Mouse (Mus musculus) layer of hippocampus, adult 2 months (tissue): ENCODE measurements around the gene Capn1. TPM values are rescaled to one million over a fixed set of nuclear protein-coding genes. Genes with fewer than 3 reads are reported as not detected.

Experiments used
- DNase-seq, 2 experiments: peaks; one replicate each; pipeline ENCODE4 v3.0.0; 2022; ENCODE audit warnings: low spot score in 2 of 2
- H3K27ac ChIP-seq: fragments of 200-600 bp; 2 replicates; pipeline ENCODE4 v1.8.1; 2022
- H3K4me3 ChIP-seq: fragments of 200-600 bp; 2 replicates; pipeline ENCODE4 v1.8.1; 2022; ENCODE audit warnings: mild to moderate bottlenecking
- CTCF ChIP-seq: fragments of 200-600 bp; conservative IDR thresholded peaks from 2 replicates; pipeline ENCODE4 v1.8.1; 2022; ENCODE audit warnings: antibody characterized with exemption, mild to moderate bottlenecking, moderate library complexity
- total RNA-seq, 2 experiments: library from RNA; stranded (reverse); gene quantifications; 2 replicates each; pipeline ENCODE4 v1.2.3; 2021

The Capn1 gene
- total RNA-seq, 2 experiments from 2014 or later, result 28.2 to 29.9 TPM

DNA sequence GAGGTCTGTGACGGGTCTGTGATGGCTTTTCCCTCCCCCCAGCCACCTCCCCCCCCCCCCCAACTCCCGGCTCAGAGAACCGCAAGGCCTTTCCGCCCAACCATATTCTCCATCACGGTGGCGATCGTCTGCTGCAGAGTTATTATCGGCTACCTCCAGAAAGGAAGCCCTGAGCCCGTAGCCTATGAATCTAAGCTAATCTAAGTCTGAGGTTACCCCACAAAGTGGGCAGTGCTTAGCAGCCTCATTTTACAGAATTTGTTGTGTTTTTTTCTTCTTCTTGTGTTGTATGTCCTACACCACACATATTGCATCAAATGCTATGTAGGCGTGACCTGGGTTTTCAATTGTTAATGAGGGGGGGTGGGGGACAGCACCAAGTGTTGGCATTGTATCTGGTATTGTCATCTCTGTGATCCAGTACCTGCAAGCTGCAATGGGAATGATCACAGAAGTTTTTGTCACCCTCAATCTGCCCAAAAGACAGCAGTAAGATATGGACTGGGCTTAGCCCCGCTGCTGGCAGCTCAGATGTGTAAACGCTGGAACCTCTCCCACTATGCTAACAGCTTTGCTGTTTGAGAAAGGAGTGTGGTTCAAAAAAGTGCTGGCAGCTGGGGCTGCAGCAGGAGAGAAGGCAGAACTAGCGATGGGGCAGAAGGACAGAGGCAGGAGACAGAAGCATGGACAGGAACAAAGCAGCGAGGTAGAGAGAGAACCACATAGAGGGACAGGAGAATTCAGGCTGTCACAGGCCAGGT, 15.0 kb upstream of the Capn1 start:
- DNase-seq, result no peak
- H3K4me3 ChIP-seq, result no peak overlapping the region
- no peak overlapping the region for H3K27ac ChIP-seq
- TF ChIP-seq CTCF, result no peak

DNA sequence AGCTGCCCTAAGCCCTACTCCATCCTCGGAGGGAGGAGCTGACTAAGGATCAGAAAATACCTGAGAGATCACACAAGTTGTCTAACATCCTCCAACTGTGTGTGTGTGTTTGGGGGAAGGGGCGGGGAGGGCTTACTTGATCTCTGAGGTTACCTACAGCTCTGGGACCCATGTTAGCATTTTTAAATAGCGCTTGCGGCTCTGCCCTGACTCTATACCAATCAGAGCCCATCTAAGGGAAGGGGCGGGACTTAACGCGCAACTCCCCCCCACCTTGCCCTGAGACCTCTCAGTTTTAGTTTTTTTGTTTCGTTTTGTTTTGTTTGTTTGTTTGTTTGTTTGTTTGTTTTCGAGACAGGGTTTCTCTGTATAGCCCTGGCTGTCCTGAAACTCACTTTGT, 13.7 kb upstream of the Capn1 start:
- DNase-seq, result no peak
- TF ChIP-seq CTCF, result no peak
- H3K4me3 ChIP-seq, result no peak overlapping the region
- no peak overlapping the region for H3K27ac ChIP-seq

DNA sequence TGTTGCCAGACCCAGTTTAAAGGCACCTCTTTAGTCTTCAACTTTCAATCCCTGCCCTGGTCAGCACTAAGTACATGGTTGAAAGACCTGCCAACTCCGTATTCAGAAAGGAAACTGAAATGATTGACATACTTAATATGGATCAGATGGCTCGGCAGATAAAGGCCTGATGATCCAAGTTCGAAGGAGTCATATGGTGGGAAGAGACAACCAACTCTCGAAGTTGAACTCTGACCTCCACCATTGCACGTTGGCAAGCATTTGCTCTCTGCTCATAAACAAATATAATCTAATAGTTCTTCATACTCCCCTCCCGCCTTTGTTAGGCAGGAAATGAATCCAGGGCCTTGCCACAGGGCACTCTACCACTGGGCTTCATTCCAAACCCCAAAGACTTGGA, 13.3 kb upstream of the Capn1 start:
- Histone ChIP-seq H3K4me3 (no peak overlapping the region), H3K27ac (no peak overlapping the region)
- no peak for TF ChIP-seq CTCF
- no peak for DNase-seq

DNA sequence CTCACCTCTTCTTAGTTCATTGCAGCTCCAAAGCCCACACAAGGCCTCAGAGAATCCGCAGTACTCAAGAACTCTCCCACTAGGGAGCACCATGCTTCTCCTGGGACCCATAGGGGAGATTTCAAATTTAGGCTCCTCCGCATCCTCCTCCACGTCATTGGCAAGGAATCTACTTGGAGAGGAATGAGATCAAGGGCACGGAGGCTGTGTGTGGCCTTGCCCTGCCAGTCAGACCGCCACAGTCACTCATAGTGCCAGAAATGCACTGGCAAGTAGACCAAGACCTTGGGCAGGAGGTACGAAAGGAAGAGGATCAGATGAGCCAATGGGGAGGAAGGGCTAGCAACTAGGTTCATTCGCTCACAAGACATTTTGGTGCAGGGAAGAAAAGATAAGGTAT, 8.2 kb upstream of the Capn1 start:
- no peak for TF ChIP-seq CTCF
- Histone ChIP-seq H3K27ac (no peak overlapping the region), H3K4me3 (no peak overlapping the region)
- DNase-seq, result no peak

DNA sequence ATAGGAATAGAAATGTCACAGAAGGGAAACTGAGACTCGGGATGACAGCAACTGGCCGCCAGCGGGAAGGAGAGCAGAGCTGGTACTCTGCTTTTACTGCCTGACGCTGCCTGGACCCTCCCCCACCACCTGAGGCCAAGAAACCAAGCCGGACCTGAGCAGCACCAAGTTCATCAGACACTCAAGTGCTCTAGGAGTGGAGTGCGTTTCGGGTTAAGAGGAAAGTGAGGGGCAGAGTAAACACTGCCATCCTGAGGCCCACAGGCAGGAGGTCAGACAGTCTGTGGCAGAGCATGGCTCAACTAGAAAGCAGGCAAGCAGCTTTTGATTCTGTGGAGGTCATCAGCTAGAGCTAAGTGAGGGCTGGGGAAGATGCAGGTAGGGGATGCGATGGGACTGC, 7.4 kb upstream of the Capn1 start:
- no peak overlapping the region for H3K4me3 ChIP-seq
- TF ChIP-seq CTCF, result no peak
- H3K27ac ChIP-seq, result no peak overlapping the region
- DNase-seq, result no peak

DNA sequence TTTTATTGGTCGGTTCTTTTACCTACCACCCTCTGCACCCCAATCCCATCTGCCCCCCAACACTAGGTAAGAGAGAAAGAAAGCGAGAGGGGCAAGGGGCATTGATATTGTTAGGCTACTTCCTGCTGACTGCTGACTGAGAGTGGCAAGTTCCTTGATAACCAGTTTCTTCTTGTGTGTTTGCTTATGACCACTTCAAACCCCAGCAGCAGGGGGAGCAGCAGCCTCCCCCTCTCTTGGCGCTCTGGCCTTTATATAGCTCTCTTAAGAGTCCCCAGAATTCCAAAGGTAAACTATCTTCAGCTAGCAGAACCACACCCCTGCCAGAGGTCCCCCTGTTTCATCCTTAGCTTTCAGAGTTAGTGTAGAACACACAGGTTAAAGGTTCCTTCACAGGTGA, 4.6 kb upstream of the Capn1 start:
- no peak for DNase-seq
- TF ChIP-seq CTCF, result 0 out of 2 replicates have a peak, but pooled peaks have one; percentile 18
- H3K4me3 ChIP-seq, result no peak overlapping the region
- H3K27ac ChIP-seq, result no peak overlapping the region

DNA sequence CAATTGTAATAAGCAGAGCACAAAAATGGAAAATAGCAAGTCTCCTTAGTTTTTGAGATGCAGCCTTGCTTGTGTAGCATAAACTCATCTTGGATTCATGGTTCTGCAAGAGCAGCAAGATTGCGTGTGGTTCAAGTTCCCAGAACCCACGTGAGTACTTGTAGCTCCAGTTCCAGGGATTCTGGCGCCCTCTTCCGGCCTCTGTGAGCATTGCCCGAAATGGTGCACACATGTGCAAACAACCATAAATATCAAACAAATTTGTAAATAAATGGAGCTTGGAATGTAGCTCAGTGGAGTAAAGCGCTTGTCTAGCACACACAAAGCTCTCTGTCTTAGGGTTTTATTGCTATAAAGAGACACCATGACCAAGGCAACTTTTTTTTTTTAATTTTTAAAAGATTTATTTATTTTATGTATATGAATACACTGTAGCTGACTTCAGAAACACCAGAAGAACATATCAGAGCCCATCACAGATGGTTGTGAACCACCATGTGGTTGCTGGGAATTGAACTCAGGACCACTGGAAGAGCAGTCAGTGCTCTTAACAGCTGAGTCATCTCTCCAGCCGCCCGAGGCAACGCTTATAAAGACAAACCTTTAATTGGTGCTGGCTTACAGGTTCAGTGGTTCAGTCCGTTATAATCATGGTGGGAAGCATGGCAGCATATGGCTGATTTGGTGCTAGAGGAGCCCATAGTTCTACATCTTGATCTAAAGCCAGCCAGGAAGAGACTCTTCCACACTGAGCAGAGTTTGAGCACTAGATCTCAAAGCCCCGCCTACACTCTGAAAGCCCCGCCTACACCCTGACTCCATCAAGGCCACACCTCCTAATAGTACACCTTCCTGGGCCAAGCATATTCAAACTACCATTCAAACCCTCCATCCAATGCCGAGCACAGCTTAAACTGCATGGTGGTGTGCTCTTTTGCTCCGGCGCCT, 2.7 kb upstream of the Capn1 start:
- H3K4me3 ChIP-seq, result no peak overlapping the region
- DNase-seq, result peak; percentile 77 to 87
- TF ChIP-seq CTCF, result peak; percentile 98
- no peak overlapping the region for H3K27ac ChIP-seq

DNA sequence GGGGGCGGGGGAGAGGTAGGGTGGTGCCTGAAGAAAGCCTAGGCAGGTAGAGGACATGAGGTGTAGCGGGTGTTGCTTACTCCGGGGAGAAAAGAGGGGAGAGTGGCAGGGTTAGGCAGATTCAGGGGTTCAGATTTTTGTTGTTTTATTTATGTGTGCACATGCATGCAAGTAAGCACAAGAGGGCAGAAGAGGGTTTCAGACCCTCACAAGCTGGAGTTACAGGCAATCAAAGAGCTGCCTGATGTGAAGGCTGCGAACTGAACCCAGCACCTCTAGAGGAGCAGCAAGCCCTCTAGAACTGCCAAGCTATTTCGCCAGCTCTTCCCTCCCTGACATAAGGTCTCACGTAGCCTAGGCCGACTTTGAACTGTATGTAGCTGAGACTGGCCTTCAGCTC, 835 bp upstream of the Capn1 start:
- peak; percentile 65 for TF ChIP-seq CTCF
- Histone ChIP-seq H3K4me3 (peak overlapping the region; percentile 70), H3K27ac (peak overlapping the region; percentile 36; the same call in 1 of the 2 replicates)
- no peak for DNase-seq

DNA sequence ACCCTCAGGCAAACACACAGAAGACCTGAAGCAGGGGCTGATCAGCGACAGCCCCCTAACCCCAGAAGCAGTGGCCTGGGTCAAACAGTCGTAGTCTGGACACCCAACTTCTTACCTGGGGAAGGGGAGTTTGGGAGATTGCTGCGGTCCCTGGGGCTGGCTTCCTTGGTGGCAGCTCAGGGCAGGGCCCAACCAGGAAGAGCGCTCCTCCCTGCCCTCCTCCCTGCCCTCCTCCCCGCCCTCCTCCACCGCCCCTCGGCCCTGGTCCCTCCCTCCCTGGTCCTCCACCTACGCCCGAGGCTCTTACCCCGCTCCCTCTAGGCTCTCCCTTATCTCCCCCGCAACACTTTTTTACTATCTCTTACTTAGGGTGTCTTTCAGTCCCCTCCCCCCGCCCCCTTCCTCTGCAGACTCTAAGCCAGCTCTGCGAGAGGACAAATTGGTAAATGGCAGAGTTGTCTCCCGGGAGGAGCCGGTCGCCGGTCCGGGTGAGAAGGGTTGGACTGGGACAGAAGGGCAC, 646 bp downstream of the Capn1 start:
- H3K4me3 ChIP-seq, result peak overlapping the region; percentile 70
- peak overlapping the region; percentile 93 for H3K27ac ChIP-seq
- DNase-seq, result no peak
- TF ChIP-seq CTCF, result no peak

DNA sequence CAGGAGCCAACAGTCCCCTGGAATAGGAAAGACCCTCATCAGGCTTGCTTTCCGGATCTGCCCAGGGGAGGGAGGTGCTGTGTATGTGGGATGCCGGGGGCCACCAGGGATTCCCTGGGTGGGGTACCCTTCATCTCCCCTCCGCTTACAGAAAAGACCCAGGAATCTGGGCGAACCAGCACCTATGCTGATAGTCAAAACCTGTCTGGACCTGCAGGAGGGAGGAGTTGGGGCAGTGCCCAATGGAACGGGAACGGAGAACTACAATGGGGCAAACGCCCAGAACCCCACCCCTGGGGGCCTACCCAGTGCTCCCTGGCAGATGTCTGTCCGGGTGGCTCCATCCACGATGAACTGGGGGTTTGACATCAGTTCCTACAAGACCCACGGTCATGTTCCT, 2.0 kb downstream of the Capn1 start:
- Histone ChIP-seq H3K4me3 (no peak overlapping the region), H3K27ac (no peak overlapping the region)
- no peak for DNase-seq
- TF ChIP-seq CTCF, result no peak

DNA sequence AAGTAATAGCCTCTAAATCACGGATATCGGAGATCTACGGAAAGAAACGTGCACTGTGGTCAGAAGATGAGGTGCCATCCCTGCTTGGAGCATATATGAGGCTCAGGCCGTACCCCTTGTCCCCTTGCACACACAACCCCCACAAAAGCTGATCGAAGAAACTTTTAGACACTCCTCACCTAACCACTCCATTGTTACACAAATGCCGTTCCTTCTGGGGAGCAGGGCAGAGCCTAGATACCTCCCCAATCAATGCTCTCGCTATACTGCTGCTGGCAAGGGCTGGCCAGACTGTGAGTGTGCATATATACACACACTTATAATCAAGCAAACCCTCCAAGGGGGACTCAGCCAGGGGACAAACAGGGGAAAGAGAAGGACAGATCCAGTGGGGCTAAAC, 6.6 kb downstream of the Capn1 start:
- H3K27ac ChIP-seq, result no peak overlapping the region
- no peak for DNase-seq
- no peak for TF ChIP-seq CTCF
- no peak overlapping the region for H3K4me3 ChIP-seq

DNA sequence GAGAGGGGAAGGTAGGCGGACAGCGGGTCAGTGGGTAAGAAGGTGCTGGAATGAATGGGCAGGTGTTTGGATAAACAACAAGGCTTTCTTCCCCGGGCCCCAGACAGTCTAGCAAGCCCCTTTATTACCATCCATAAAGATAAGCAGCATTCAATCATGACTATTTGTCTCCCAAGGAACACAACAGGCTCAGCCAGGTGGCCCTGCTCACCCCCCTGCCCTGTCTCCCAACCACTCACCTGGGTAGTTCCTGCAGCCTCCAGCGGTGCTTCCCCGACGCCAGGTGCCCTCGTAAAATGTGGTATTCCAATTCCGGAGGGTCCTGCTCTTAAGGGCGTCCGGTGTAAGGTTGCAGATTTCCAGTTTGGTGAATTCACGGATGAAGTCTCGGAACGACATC, 8.7 kb downstream of the Capn1 start:
- H3K27ac ChIP-seq, result no peak overlapping the region
- no peak for TF ChIP-seq CTCF
- no peak overlapping the region for H3K4me3 ChIP-seq
- DNase-seq, result no peak

DNA sequence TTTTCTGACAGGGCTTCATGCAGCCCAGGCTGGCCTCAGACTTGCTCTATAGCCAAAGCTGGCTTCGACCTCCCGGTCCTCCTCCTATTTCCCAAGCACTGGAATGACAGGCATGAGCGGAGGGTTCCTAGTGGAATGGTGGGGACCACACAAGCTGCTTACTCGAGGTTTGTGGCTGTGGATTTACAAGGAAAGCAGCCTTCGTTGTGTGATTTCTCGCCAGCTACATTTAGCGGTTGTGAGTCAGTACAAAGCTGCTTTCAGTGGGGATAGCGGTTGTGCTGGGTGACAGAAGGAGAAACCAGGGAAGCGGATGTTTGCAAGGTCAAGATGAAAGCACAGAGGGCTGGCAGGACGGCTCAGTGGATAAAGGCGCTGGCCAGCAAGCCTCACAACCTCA, 10.2 kb downstream of the Capn1 start:
- DNase-seq, result no peak
- no peak overlapping the region for H3K4me3 ChIP-seq
- no peak for TF ChIP-seq CTCF
- no peak overlapping the region for H3K27ac ChIP-seq

DNA sequence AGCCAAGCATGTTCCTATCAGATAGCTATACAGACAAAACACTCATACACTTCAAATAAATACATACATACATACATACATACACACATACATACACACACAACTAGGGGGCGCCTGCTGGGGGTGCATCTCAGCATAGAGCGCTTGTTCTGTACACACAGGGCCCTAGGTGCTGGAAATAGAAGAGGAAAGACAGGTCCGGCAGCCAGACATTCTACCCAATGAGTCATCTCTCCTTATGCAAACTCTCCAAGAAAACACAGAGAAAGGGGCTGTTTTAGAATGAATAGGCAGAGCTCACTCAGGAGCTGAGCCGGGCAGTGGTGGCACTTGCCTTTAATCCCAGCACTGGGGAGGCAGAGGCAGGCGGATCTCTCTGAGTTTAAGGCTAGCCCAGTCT, 15.7 kb downstream of the Capn1 start:
- H3K4me3 ChIP-seq, result no peak overlapping the region
- no peak for DNase-seq
- H3K27ac ChIP-seq, result no peak overlapping the region
- TF ChIP-seq CTCF, result no peak
